Mouse (Mus musculus): Measurements from ENCODE around the gene Fam160a2.

Gene Fam160a2

DNA sequence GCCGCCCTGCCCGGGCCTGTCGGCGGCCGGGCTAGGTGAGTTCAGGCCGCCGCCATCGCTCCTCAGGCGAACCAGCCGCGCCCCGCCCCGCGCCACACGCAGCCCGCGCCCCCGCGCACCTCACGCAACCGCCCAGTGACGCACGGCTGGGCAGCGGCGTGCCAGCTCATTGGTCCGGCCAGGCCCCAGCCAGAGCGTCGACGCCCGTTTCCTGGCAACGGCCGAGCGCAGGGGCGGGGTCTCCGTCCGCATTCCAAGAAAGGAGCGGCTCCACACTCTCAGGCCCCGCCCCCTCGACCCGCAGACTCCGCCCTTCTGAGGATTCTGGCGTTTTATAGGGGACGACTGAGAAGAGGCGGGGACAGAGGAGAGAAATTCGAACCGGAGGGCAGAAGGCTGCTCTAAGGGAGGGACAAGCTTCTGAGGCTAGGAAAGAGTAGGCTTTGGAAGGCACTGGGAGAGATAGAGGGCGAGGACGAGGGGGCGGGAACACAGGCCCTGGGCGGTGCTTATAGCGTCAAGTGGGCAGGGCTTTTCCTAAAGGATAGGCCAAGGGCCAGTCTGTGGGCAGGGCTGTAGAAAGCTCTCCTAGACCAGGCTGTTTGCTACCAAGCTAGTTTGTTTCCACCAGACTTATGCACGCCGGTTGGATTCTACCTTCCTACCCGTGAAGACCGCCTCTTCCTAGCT is at the start of gene Fam160a2:
TSS of gene Fam160a2 (minus strand) at position 120 of the 690 bp plus-strand sequence.
- peak; percentile 98 to 99 for DNase-seq

DNA sequence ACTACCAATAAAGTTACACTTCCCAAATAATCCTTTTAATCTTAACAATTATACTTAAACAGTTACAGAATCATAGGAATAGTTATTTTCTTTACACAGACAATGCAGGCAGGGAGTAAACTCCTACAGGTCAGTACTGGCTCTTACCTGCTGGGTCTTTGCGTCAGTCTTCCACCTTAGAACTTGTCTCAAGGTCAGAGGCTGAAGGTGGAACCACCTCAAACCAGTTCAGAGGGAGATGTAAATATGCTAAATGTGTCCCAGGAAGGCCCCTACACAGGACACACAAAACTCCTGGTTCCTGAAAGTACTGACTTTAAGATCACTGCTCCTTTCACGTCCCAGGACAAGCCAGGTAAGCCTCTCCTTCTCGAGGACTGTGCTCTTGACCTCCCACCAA is 45.2 kb upstream of the Fam160a2 start:
- DNase-seq: no peak

DNA sequence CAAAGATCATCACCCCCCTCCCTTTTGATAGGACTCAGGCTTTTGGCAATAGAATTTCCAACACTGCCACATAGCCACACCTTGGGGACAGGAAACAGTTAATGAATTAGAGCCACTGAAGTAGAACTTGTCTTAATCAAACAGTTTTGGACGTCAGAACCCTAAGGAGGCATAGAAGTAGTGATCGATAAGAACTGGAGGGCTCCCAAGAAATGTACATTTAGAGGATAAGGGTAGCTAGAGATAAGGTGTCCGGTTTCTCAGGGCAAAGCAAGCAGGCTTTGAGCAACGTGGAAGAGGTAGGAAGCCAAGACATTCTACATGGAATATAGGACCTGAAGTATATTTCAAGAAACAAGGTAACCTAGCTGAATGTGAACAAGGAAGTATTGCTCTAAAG is 41.6 kb upstream of the Fam160a2 start:
- DNase-seq: no peak

DNA sequence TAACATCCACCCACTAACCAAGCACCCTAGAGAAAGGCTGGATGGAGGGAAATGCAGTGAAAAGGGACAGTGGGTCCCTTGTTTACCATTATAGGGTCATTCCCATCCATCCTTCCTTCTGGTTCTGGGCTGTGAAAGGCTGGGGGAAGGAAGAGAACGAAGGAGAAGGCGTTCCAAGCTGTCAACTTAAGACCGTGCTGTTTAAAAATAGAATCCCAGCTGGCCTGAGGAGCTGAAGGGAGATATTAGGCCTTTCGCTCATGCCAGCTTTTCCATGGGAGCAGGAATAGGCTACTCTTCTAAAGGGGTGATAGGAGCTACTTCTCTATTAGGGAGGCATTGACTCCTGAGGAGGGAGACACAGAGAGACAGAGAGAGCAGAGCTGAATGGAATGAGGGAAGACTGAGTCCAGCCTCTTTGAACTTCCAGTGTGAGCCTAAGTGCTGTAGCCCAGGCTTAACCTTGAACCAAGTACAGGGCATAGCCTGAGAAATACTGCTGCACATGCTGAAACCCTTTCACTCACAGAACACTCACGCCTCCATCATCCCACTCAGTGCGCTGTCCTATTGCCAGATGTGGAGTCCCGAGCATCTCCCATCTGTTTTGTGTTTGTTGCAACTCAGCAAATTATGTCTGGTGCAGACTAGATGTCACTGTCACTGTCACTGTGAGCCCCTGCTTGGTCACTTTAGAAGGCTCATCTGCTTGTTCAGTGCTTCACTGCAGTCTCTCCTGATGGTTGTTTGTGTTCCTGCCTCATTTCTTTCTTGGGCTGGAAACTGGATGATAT is 38.3 kb upstream of the Fam160a2 start:
- no peak for DNase-seq

DNA sequence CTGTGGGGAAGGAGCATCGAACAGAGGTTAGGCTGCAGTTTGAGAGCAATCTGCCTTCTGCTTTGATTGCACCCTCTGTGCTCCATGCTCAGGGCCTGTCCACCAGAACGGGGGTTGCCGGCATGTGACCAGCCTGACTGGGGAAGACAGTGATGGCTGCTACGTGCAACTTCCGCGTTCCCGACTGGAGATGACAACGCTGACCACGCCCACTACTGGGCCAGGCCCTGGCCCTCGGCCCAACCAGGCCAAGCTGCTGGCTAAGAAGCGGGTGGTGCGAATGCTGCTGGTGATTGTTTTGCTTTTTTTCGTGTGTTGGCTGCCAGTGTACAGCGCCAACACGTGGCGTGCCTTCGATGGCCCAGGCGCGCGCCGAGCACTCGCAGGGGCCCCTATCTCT is 34.9 kb upstream of the Fam160a2 start:
- DNase-seq: no peak

DNA sequence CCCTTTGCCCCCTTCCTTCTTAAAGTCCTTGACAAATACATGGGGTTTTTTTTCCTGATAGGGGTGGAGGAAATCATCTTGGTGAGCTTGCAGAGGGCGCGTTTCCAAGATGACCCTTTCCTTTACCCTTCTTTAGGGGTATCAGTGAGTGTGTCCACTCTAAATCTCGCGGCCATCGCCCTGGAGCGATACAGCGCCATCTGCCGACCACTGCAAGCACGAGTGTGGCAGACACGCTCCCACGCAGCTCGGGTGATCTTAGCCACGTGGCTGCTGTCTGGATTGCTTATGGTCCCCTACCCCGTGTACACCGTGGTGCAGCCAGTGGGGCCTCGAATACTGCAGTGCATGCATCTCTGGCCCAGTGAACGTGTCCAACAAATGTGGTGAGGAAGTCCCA is 34.0 kb upstream of the Fam160a2 start:
- DNase-seq: no peak

DNA sequence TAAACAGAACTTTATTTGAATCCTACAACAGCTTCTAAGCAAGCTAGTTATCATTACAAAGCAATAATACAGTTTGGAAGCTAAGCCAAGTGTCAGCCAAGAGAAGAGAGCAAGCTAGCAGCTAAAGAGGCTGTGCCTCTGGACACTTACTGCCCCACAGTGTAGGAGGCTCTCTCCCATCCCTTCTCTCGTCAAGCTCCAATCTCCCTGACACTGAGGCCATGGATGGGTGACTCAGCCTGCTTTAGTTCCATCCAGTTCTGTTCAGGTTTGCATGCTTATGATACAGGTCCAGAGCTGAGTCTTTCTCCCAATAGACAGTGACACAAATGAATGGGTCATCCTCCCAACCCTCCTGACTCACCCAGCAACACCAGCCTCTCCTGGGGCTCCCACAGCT is 32.2 kb upstream of the Fam160a2 start:
- DNase-seq: no peak

DNA sequence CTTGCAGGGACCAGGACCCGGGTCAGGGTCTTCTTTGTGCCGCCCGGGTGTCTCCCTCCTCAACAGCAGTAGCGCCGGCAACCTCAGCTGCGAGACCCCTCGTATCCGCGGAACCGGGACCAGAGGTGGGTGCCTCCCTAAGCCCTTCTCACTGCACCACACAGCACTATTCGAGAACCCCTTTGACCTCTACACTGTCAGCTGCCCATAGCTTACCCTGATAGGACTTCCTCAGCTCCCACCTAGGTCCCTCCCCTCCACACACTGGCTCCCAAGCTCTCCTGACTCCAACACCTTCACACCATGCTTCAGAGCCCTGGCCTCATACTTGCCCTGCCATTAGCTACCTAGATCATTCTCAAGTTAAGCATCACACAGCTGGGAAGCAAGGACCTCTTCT is 26.2 kb upstream of the Fam160a2 start:
- DNase-seq: no peak

DNA sequence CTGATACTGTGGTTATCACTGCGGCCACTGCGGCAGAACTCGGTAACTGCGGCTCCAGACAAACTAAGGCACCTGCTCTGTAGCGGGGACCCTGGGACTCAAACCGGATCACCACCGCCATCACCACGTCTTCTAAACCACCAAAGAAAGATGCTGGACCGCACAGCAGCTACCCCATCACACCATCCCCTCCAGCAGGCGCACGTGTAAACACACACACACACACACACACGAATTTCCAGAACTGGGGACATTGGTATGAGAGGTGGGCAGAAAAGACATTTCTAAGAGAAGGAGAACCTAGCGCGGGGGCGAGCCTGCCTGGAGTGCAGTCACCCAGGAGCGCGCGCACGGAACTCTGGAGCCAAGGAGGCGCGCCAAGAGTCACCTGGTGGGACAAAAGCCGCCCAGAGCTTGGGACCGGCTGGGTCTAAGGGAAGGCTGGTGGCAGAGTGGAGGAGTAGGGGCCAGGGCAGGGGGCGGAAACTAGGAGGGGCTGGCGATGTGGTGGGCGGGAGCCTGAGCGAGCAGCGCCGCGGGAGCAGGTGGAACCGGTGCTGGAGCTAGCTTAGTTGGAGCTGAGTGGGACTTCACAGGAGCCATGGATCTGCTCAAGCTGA is 25.7 kb upstream of the Fam160a2 start, which contains the start of gene Cckbr:
TSS of gene Cckbr (plus strand) at position 308 of the 620 bp plus-strand sequence.
- no peak for DNase-seq

DNA sequence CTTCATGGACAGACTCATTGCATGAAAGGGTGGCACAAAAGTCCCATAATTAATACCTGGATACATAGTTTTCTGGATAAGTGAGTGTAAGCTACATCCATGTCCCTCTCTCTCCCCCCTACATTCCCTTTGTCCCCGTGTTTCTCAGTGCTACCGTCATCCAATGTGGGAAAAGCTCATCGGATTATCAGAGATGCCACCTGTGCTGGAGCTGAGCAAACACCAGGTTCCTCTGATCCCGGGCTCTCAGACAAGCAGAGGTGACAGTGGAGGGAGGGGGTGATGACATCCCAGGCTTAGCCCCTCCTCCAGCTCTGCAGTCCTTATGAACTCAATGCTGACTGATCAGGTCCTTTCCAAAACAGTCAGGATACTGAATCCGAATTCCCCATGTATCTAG is 24.5 kb upstream of the Fam160a2 start:
- no peak for DNase-seq

DNA sequence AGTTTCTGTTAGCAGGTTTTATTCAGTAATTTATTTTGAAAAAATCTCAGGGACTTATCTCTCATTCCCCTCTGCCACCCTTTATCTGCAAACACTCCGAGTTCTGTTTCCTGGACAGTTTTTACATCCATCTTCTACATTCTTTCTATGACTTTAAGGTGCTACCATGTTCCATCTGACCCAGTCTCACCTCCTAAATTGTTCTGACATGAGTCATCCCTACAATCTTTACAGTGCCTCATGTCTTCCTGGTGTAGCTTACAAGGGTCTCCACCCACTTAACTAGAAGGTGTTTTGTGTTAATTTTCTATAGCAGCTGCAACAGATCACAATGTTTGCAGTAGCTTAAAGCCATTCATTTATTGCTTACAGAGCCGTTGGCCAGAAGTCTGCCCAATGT is 21.0 kb upstream of the Fam160a2 start:
- DNase-seq: no peak

DNA sequence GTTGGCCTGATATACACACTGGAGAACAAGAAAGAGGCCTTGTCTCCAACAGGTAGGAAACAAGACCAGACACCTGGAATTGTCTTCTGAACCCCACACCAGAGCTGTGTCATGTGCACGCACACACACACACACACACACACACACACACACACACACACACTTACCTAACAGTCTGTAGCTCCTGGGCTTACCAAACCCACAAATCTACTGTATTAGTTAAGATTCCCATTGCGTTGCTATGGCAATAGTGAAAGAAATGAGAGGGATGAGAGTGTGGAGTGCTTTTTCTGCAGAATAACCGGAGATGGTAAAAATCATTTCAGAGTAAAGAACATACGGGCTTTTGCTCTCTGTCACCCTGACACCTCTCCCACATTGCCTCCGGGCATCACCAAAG is 18.3 kb upstream of the Fam160a2 start:
- DNase-seq: no peak

DNA sequence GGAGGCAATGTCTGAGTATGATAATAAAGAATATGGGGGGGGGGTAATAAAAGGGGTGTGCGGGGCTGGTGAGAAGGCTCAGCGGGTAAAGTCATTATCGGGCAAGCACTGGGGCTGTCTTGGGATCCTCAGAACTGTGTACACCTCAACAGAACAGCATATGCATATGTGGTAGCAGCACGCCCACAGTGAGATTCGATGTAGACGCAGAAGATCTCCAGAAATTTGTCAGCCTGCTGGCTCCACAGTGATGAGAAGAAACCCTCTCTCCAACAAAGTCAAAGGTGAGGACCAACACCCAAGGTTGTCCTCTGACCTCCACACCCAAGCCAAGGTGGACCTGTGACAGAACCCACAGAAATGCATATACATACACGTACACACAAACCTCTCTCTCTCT is 16.7 kb upstream of the Fam160a2 start:
- DNase-seq: no peak

DNA sequence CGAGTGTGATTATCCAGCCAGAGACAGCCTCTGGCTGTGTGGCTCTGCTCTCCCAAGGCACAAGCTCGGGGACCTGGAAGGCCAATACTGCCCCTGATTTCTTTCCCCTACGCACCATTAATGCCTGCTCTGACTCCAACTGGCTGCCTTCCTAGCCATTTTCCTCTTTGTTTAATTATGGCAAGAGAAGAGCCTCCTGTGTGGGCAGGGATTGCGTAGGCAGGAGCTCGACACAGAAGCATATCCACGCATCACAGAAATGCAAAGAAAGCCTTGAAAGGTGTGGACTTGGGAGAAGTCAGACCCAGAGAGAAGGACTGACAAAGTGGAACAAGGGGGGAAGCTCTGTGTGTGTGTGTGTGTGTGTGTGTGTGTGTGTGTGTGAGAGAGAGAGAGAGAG is 14.5 kb upstream of the Fam160a2 start:
- no peak for DNase-seq

DNA sequence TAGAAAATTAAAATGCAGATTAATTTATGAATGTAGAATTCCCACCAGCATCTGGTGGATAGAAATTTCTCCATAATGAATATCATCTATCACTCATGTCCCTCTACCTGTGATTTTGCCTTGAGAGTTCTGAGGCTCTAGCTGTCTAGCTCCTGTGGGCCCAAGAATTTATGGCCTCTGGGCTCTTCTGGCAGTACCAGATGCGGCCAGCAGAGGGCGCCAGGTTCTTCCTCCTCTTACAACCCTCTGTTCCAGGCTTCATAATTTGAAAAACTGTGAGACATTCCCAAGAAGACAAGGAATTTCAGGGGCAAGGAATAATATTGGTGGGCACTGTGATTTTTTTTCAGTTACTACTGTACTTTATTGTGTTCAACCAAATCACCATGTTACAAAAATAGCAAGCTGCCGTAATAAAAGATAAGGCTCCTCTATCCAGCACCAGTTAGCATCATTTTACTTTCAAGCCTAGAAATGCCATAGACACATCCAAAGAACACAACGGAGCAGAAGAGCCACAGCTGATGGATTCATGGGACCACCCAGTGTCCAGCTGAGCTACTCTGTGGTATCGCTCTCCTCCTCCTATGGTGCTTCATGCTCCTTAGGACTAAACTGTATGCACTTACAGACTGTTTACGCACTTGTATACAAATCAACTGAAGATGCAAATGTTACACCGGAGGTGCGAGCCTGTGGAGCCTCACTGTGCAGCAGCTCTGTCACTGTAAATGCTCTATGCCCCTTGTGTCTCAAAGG is 12.2 kb upstream of the Fam160a2 start:
- peak in 1 of 2 experiments; percentile 71 for DNase-seq

DNA sequence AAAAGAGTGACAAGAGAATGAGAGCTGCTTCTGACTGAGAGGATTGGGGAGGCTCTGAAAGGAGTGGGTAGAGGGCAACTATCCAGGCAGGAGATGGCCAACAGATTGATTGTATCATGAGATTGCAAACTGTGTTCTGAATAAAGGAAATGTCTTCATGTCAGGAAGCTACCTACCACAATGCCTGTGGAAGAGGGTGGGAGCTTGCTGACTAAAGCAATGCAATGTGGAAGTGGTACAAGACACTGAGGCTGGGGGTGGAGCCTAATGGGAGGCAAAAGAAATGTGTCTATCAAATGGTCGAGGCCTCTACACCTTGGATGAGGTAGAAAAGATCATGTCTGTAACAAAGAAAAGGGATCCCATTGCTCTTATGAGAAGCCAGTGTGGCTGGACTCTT is 6.5 kb upstream of the Fam160a2 start:
- DNase-seq: no peak

DNA sequence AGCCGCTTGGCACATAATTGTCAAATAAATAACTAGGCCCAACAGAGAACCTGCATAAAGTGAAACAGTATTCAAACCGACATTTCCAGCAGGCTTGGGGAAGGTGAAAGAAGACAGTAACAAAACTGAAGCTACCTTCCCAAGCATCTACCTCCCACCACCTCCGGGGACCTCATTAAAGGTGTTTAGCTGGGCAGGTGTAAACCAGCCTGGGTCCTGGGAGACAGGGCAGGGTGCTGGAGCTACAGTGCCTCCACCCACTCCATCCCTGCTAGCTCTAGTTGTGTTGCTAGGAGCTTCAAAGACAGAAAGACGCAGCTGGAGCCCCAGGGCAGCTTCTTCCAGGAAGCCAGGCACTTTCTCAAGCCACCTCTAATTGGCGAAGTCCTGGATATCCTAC is 4.4 kb upstream of the Fam160a2 start, which contains the start of gene Cnga4:
TSS of gene Cnga4 (plus strand) at position 301 of the 400 bp plus-strand sequence.
- DNase-seq: no peak

DNA sequence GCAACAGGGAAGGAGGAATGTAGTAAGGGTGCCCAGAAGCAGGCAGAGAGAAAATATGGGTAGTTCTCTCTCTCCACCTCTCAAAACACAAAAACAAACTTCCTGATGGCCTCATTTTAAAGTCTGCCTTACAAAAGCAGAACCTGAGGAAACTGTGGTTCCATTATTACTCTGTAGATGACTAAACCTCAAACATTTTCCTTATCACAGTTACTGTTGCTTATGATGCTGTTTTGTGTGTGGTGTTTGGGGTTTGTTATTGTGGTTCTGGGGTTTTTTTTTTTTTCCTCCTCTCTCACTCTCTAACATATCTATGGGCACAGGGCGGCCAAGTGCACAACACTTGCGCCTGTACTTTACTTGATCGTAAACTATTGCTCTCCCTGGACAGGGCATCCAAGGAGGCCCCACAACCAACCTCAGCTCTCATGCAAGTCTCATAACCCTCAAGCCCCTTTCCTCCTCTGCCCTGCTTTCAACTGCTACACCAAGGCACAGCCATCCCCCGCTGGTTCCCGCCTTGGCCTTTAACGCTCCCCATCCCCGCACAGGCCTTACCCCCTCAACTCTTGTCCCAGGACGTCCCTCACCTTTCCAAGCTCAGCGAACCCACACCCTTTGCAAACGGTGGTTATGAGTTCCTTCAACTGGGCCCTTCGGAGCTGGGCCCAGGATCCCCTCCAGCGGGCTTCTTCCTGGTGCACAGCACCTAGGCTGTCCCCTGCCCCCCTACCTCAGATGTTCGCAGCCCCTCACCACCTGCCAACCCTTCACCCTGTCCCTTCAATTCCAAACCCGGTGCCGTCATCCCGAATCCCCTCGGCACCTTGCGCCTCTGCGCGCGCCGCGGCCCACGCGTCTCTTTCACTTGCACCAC is 558 bp downstream of the Fam160a2 start:
- no peak for DNase-seq

DNA sequence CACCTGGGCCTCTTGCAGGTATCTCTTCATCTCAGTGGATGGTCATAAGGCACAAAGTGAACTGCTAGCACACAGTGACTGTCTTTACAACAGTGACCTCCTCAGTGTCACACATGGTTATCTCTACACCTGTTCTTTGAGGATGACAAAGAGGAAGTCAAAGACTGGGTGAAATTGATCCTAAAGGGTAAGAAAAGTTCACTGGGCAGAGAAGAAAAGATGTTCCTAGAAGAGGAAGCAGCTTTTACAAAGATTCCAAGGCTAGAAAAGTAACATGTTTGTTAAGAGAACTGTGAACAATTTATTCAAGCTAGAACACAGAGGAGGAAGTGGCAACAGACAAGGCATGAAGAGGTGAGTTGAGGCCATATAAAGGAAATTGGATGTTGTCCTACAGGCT is 3.7 kb downstream of the Fam160a2 start:
- DNase-seq: no peak

DNA sequence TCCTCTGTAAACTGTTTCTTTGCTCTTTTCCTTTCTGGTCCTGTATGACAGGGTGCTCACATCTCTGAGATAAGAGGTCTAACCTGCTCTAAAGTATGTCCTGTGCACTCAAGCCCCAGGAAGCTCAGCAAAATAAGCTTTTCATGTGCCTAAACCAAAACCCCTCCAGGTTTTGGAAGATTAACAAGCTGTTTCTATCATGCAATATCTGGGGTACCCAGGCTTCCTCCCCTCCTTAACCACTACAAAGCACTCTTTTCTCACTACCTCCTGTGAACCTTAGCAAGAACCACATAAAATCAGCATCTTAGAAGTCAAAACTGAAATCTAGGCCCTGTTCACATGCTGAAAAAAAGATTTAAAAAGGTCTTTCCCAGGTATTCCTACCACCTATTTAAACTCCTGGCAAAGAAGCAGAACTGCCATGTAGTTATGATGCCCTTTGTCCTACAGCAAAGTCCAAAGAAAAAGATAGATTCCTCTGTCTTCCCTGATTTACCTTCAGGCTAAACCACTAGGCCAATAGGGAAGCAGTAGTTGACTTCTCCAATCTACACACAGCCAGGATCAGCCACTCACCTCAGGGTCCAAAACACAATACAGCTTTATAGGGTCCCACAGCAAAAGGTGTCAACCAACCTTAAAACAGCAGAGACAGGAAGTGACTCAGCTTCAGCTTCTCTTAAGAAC is 4.6 kb downstream of the Fam160a2 start:
- DNase-seq: no peak

DNA sequence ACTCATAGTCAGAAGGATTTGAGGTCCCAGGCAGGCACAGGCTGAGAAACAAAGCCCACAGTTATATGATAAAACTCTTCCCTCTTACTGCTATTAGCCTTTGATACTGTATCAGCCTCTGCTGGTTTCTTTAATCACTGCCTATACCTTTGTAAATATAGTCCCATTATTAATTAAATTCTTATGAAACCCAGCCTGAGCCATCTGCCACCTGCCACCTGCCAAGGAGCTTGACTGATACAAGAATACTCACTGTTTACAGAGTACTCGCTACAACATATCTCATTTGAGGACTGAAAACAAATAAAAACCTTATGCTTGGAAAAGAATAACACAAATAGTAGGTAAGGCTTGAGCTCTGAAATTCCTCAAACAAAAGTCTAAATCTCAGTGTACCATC is 5.2 kb downstream of the Fam160a2 start:
- DNase-seq: no peak

Measured in spleen, adult 18-20 months (tissue).